Mouse (Mus musculus) large intestine, adult 2 months (tissue): ENCODE measurements around the gene Trabd. TPM values are rescaled to one million over a fixed set of nuclear protein-coding genes. Genes with fewer than 3 reads are reported as not detected.

Experiments
- DNase-seq: peaks from one replicate; pipeline ENCODE4 v3.0.0-alpha.2; 2012; ENCODE audit warnings: low read depth, low spot score
- WGBS: fragments of 180-500 bp; shearing (Covaris S2); methylation state at CpG from one replicate; pipeline ENCODE4 v1.1.7; 2018; 5-methylcytosine and 5-hydroxymethylcytosine counted together
- polyA plus RNA-seq: library from polyadenylated mRNA; depleted of rRNA; stranded (reverse); fragments of >200 nt; gene quantifications from 2 replicates; pipeline ENCODE4 v1.2.3, GENCODE M21; 2012; rRNA removed

Trabd gene
- polyA plus RNA-seq, 1 experiment: 93.7 TPM

DNA sequence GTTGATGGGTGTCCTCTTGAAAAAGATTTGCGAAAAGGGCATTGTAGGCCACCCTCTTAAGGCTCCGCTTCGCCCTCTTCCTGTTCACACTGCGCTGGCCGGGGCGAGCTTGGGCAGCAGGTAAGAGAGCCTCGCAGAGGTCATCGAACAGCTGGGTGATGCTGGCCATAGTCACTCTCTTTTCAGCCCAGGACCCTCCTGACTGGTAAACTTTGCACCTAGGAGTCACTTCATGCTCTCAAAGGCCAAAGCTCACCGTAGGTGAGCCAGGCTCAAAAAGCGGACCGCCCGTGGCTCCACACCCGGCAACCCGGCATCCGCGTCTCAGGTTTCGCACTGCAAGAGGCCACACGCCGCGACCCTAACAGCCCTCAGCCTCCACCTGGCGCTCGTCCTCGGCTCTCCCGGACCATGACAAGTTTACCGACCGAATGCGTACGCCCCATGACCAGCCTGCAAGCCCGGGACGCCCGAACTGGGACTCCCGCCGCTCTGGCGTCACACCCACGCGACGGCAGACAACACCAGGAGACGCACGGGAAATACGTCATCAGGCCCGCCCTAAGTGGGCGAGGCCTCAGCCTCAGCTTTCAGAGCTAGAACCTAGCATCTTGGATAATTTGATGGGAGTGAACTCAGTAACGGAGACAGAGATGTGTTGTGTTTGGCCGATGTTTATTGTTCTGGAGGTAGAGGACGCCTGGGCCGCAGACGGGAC is 47.9 kb downstream of the Trabd start, which contains the start of gene Tubgcp6:
Gene Tubgcp6, minus strand, starts transcription at position 464 of the 718 bp plus-strand sequence.
- peak; percentile 84 for DNase-seq
- WGBS: under 1% methylated on average over 47 of the region's 47 CpGs

DNA sequence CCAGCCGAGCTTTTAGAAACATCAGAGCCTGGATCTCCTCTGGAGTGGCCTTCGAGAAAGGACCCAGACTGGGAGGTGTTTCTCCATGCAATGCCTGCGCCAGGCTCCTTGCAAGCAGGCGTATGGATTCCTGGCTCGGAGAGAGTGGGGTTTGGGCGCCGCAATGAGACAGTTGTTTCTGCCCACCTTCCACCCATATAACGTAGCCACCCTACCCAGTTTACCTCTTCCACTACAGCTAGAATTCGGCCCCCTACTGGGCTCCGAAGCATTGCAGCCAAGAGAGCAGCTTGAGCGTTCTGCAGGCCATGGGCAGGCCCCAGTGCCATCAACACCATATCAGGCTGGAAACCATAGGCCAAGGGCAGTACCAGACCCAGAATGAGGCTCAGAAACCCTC is 48.7 kb downstream of the Trabd start:
- DNase-seq: no peak
- 42% methylated on average over 11 of the region's 11 CpGs for WGBS

DNA sequence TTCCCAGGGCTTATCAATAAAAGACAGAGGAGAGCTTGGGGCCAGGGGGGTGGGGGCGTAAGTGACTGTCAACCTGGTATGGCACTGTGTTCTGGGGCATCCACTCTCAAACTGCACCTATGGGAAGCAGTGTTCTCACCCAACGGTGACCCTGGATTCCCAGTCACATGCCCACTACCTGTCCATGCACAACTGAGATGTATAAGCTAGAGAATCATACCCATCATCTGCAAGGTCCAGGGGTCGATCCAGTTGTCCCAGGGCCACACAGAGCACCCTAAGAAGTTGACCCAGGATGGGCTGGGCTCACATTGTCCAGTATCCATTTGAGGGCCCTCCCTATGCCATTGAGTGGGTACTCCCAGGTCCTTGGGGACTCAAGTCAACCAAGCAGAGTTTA is 49.4 kb downstream of the Trabd start:
- 90% methylated on average over 3 of the region's 3 CpGs for WGBS
- DNase-seq: no peak

DNA sequence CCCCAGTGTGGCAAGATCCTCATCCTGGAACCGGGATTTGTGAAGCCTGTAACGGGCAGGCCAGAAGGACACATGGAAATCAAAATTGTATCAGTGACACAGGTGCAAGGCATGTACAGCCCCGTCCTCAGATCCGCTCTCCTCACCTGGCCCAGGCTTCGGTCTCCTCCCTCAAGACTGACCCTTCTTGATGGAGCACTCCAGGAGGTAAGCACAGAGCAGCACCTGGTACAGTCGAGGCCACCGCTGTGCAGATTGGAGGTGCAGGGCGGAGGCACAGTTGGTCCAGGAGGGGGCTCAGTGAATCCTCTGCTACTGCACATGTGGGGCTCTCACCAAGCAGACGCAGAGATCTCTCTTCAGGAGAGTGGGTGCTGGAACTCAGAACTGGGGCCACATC is 50.4 kb downstream of the Trabd start:
- no peak for DNase-seq
- 94% methylated on average over 9 of the region's 9 CpGs for WGBS

DNA sequence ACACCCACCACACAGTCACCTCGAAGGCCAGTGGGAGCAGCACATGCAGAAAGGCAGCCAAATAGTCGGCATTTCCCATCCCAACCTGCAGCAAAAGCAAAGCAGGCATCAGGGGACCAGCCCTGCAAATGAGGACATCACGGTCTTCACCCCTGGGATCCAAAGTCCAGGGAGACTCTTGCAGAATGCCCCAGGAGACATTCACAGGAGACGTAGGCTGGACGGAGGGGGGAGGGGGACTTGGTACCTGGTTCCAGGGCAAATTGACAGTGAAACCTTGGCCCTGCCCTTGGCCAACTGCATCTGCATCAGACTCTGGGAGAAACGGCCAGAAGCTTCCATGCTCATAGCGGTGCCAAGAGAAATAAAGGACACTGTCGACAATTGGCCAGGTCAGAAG is 51.7 kb downstream of the Trabd start:
- 90% methylated on average over 8 of the region's 8 CpGs for WGBS
- no peak for DNase-seq

DNA sequence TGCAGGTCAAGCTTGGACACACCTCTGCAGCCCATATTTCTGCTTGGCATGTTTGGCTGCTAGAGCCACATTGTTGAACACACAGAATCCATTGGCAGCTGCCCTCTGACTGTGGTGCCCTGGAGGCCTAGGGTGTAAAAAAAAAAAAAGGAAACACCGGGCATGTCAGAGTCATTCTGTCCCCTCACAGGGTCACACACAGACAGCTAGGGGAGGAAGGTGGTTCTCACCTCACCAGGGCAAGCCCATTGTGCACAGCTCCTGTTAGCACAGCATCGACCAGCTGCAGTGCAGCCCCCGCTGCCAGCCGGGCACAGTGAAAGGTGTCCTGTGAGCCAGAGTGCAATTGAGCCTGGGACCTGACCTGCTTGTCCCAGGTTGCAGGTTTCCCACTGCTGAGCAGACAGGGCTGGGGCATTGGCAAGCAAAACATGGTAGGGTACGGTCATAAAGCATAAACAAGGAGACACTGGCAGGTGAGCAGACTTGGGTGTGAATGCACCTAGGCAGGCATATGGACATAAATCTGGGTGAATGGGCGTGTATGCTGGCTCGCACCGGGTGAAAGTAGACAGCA is 52.5 kb downstream of the Trabd start:
- DNase-seq: no peak
- 29% methylated on average over 8 of the region's 8 CpGs for WGBS

DNA sequence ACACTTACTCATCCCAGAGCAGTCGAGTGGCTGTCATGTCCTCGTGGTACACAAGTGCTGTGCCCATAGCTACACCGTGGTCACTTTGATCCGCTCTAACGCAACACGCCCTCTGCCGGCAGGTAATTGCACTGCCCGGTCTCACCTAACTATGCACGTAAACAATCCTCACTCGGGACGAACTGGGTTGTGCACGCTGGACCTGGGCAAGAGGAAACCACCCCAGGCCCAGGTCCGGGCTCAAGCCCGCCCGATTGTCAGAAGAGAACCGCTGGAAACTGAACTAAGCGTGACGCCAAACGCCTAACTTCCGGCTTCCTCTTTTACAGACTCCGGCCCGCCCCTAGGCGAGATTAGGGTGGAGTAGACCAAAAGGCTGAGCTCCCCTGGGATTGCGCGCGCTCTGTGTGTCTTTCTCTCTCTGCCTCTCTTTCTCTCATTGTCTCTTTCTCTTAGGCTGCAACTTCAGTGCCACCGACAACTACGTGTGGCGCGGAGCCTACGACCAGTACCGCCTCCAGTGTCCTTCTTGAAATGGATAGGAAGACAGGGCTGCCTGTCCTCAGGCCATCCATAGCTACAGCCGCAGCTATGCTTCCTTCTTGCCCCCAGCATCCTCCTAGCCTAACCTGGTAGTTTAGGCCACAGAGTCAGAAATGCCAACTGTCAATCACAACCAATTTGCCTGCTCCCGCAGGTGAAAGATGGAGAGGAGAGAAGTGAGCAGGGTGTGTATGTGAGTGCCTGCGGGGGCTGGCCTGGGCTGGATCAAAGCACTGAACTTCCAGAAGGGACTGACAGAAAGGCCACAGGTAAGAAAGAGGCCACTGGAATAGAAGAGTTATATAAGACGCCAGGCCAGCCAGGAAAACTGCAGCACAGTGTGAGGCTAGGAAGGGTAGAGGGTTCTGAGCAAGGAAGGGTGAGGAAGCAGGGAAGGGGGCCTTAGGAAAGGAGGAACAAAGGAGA is 53.7 kb downstream of the Trabd start, which contains the start of gene Hdac10:
Gene Hdac10, minus strand, starts transcription at position 319 of the 969 bp plus-strand sequence.
- 4% methylated on average over 36 of the region's 36 CpGs for WGBS
- peak; percentile 75 for DNase-seq

DNA sequence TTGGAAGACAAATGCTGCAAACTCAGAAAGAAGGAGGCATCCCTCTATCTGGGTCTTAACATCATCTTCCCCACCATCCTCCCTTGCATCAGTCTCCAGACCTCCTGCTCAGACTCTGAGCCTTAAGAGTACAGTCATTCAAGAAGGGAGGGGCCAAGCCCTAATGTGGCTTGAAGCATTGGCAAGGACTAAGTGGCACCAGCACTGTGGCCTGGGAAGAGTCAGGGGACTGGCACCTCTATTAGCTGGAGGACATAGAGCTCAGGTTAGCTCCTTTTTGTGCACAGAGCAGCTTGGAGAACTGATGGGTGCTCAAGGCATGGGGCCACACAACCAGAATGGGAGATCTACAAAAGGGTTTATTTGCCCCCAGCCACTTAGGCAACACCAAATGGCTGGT is 55.3 kb downstream of the Trabd start:
- DNase-seq: no peak

DNA sequence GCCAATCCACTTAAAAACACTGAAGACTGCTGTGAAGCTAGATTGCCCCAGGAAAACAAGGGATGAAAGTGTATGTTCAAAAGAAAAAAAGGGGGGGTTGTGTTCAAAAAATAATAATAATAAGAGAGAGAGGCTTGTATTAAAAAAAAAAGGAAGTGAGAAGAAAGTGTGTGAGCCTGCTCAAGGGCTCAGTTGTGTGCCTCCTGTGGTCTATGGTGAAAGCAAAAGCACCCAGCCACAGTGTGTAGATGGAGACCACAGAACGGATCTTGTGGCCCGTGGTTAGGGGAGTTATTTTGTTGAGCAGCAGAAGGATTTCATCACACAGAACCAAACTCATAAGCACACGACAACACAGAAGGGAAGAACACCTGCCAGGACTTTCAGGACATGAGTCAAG is 56.4 kb downstream of the Trabd start:
- no peak for DNase-seq
- WGBS: 78% methylated on average over 3 of the region's 3 CpGs

Other genes starting within 250 kb of the Trabd start
- gene Pim3, start 212.9 kb upstream of the Trabd start, polyA plus RNA-seq: 29.4 and 35.4 TPM in 2 replicates
- gene Ttll8, start 120.7 kb upstream of the Trabd start, polyA plus RNA-seq: not detected in 2 replicates
- 0.04 and 0.05 TPM in 2 replicates for gene Mlc1, start 96.1 kb upstream of the Trabd start, polyA plus RNA-seq
- not detected in 2 replicates for gene Mov10l1, start 92.2 kb upstream of the Trabd start, polyA plus RNA-seq
- gene Panx2, start 15.4 kb upstream of the Trabd start, polyA plus RNA-seq: 0.52 and 0.56 TPM in 2 replicates
- gene Selenoo, start 14.0 kb downstream of the Trabd start, polyA plus RNA-seq: 33.1 and 39.4 TPM in 2 replicates
- 25.5 and 28.3 TPM in 2 replicates for gene Tubgcp6, start 48.0 kb downstream of the Trabd start, polyA plus RNA-seq
- 23.9 and 25.4 TPM in 2 replicates for gene Hdac10, start 53.6 kb downstream of the Trabd start, polyA plus RNA-seq
- gene Mapk12, start 65.6 kb downstream of the Trabd start, polyA plus RNA-seq: 3.7 and 4.7 TPM in 2 replicates
- 3.6 and 4.4 TPM in 2 replicates for gene Mapk11, start 74.5 kb downstream of the Trabd start, polyA plus RNA-seq
- 273 and 310 TPM in 2 replicates for gene Plxnb2, start 105.7 kb downstream of the Trabd start, polyA plus RNA-seq
- 10.8 and 11.2 TPM in 2 replicates for gene Dennd6b, start 121.4 kb downstream of the Trabd start, polyA plus RNA-seq
- 41.0 and 86.0 TPM in 2 replicates for gene Ppp6r2, start 136.4 kb downstream of the Trabd start, polyA plus RNA-seq
- 145 and 152 TPM in 2 replicates for gene Sbf1, start 240.2 kb downstream of the Trabd start, polyA plus RNA-seq
- 1.1 and 2.2 TPM in 2 replicates for gene Adm2, start 247.6 kb downstream of the Trabd start, polyA plus RNA-seq